Mouse (Mus musculus): Measurements from ENCODE around the gene Gm21958. TPM values are rescaled to one million over a fixed set of nuclear protein-coding genes. Genes with fewer than 3 reads are reported as not detected.

Gm21958 gene
- total and polyA plus RNA-seq, 2 experiments from 2014 or later, result 0.25 TPM; not detected in 1

DNA sequence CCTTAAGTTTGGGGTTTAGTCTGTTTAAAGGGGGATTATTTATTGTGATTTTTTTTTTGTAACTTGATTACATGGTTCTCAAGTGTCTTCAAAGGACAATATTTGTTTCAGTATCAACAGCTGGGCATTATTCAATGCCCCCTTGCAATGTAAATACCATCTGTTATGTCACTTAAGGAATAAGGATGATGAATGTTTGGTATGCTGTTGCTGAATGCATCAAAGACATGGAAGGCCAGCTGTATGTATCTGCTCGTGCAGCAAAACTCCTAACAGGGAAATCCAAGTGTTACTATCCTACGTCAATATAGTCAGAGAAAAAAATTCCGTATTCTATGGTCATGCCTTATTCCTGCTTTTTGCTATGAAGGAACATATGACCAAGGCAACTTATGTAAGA lies 46.0 kb downstream of the Gm21958 start:
- Histone ChIP-seq H3K27ac (ENCODE audit: low read depth, low read length) (no peak overlapping the region), H3K4me1 (ENCODE audit: insufficient read depth) (0 out of 2 replicates have a peak, but pooled peaks cover 3% of the 10 kb centered on the region), H3K9me3 (ENCODE audit: low read length) (no peaks in the 10 kb centered on the region), H3K27me3 (ENCODE audit: insufficient read depth, low read length) (no peaks in the 10 kb centered on the region), H3K4me2 (ENCODE audit: low read depth) (no peak overlapping the region), H3K4me3 (ENCODE audit: low read depth, low read length) (no peak overlapping the region), H3K9ac (no peak overlapping the region), H3K36me3 (ENCODE audit: insufficient read depth) (no peaks in the 10 kb centered on the region)
- TF ChIP-seq CTCF (IDR thresholded peaks at IDR 0.05; ENCODE audit: low read depth), result no peak
- DNase-seq (no peak), ATAC-seq (no peak)
- WGBS, result 87% methylated on average over 3 of the region's 3 CpGs

Other genes starting within 250 kb of the Gm21958 start
- gene Supt20, start 21.5 kb downstream of the Gm21958 start, total RNA-seq (2014; rRNA removed), result 45.9 and 50.7 TPM in 2 replicates
- 41.2 and 53.1 TPM in 2 replicates for gene Supt20, start 21.5 kb downstream of the Gm21958 start, polyA plus RNA-seq (2015; fragmentation: Nextera tagmentation; extraction: Ambion mirVana)
- 39.8 and 56.4 TPM in 2 replicates for gene Exosc8, start 21.0 kb upstream of the Gm21958 start, total RNA-seq (2014; rRNA removed)
- gene Exosc8, start 21.0 kb upstream of the Gm21958 start, polyA plus RNA-seq (2015; fragmentation: Nextera tagmentation; extraction: Ambion mirVana), result 72.6 and 80.7 TPM in 2 replicates
- 24.8 and 26.1 TPM in 2 replicates for gene Alg5, start 21.2 kb upstream of the Gm21958 start, total RNA-seq (2014; rRNA removed)
- gene Alg5, start 21.2 kb upstream of the Gm21958 start, polyA plus RNA-seq (2015; fragmentation: Nextera tagmentation; extraction: Ambion mirVana), result 74.7 and 83.5 TPM in 2 replicates
- gene Smad9, start 41.2 kb upstream of the Gm21958 start, total RNA-seq (2014; rRNA removed), result 1.6 and 2.7 TPM in 2 replicates
- 0.21 and 0.35 TPM in 2 replicates for gene Smad9, start 41.2 kb upstream of the Gm21958 start, polyA plus RNA-seq (2015; fragmentation: Nextera tagmentation; extraction: Ambion mirVana)
- gene Rfxap, start 93.4 kb upstream of the Gm21958 start, total RNA-seq (2014; rRNA removed), result 49.7 and 52.3 TPM in 2 replicates
- gene Rfxap, start 93.4 kb upstream of the Gm21958 start, polyA plus RNA-seq (2015; fragmentation: Nextera tagmentation; extraction: Ambion mirVana), result 44.1 and 52.3 TPM in 2 replicates
- 36.2 and 46.3 TPM in 2 replicates for gene Sertm1, start 201.5 kb upstream of the Gm21958 start, total RNA-seq (2014; rRNA removed)
- gene Sertm1, start 201.5 kb upstream of the Gm21958 start, polyA plus RNA-seq (2015; fragmentation: Nextera tagmentation; extraction: Ambion mirVana), result 3.8 and 4.5 TPM in 2 replicates